Mouse (Mus musculus): ENCODE results near the gene Slc9b1.

DNA sequence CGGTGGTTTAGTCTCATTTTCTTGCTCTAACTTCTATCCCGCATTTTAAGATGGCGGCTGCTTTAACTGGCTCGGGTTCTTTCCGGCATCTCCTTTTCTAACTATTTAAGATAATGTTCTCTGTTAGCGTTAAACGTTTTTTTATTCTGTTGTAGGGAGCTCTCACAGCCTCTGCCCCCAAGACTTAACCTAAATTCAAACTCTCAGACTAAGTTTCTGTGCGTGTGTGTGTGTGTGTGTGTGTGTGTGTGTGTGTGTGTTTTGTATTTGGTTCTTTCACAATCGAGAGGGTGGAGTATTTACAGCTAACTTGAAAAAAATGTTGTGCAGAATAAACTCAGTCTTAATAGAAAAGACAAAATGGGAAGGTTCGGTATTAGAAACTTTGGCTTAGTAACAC lies 92.8 kb downstream of the Slc9b1 start:
- TF ChIP-seq CTCF (IDR thresholded peaks at IDR 0.05; ENCODE audit: borderline replicate concordance, insufficient read depth, low read depth, low read length) (no peak), POLR2A (IDR thresholded peaks at IDR 0.05; ENCODE audit: borderline replicate concordance, insufficient read depth, low read length) (no peak)
